Mouse (Mus musculus) testis, postnatal 14 days (tissue): ENCODE data around the gene Spg7.
"Not testable (repeated sequence)": the region's sequence is repeated elsewhere in the genome, so short reads cannot be mapped to it uniquely, and the experiment has no call there.

Experiments used
- DNase-seq: peaks from one replicate; pipeline ENCODE4 v3.0.0; 2021; ENCODE audit warnings: low spot score

Gene Spg7

DNA sequence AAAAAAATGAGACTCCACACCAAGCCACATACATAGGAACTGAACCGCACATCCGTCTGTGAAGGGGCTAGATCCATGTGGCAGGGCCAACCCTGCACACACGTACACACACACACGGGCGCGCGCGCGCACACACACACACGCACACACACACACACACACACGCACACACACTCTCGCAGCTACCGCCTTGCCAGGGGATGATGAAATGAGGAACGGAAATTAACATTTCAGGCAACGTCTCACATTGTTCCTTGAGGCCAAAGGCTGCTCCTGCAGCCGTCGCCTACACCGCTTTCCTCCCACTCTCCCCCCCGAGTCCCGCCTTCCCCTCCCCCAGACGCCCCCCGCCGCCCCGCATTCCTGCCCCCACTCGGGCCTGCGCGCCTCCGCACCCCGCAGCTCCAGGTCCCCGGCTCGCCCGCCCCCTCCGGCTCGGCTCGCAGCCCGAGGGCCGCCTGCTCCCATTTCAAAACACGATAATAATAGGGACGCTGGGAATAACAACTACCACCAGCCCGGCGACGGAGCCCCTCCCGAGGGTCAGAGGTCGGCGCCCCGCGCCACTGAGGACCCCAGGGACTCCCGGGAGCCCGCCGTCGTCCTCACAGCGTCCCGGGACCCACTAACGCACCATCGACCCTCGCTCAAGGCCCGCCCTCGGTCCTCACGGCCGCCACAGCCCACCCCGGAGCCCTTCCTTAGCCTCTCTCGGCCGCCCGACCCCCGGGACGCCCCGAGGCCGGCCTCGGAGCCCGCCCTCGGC lies 21.6 kb upstream of the Spg7 start:
- peak; percentile 71 for DNase-seq

DNA sequence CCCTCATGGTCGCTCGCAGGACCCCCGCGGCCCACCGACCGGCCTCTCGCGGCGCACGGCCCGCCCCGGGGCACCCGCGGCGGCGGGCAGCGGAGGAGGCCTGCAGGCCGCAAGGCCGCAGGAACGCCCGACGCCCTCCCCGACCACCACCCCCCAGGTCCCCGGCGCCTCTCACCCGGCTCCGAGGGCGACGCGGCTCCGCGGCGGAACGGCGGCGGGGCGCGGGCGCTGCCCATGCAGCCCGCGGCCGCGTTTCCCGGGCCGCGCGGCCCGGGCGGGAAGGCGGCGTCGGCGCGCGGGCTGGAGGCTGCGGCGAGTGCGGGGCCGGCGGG lies 21.0 kb upstream of the Spg7 start:
- DNase-seq = no peak

DNA sequence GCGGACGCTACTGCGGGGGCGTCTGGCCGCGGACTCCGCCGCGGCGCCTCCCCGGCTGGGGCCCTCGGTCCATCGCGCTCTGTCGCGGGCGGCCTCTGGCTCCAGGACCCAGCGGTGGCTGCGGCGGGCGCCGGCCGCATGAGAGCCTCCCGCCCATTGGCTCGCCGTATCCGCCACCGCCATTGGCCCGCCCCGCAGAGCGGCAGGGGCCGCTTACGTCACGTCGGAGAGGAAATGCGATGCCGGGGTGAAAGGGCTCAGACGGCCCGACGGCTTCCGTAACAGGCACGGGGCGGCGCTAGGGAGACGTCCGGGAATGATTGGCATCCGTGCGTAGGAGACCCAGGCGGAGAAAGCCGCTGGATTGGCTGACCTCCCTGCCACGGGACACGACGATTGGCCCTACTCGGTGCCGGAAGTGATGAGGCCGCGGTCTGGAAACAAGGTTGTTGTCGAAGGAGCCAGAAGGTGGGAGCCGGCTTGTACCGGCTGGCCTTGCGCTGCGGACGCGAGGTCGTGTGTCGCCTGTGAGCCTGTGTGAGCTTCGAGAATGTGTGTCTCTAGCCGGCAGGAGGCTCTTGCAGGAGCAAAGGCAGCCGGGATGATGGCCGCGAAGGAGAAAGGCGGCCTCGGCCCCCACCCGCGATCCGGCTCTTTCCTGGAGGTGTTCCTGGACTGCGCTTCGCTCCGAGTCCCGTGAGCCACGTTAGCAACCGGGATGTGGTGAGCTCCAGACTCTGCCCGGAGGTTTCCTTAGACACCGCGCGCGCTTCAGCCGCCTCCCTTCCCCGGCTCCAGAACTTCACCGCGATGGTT lies 20.4 kb upstream of the Spg7 start, which contains the start of gene Ankrd11:
Ankrd11 (minus strand) TSS at position 120 of the 816 bp plus-strand sequence.
- peak; percentile 100 for DNase-seq

DNA sequence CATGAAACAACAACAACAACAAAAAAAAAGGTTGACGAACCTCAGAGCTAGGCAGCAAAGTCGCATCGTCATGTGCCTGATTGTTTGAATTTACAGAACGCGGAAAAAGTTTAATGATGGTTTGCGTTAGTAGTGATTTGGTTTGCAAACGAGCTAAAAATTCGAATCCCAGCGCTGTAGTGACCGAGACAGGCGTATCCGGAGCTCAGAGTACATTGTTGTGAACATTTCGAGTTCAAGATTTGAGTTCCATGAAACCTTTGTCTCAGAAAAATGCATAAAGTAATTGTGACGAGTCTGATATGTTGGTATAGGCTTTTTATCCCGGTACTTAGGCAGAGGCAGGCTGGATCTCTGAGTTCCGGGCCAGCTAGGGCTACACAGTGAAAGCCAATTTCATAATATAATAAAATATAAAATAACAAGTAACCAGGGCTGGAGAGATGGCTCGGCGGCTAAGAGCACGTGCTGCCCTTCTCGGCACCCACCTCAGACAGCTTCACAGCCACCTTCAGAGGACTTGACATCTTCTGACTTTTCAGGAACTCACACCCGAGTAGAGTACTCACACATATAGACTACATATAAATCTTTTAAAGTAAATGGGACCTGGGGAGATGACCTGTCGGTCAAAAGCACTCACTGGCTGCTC lies 19.6 kb upstream of the Spg7 start:
- no peak for DNase-seq

DNA sequence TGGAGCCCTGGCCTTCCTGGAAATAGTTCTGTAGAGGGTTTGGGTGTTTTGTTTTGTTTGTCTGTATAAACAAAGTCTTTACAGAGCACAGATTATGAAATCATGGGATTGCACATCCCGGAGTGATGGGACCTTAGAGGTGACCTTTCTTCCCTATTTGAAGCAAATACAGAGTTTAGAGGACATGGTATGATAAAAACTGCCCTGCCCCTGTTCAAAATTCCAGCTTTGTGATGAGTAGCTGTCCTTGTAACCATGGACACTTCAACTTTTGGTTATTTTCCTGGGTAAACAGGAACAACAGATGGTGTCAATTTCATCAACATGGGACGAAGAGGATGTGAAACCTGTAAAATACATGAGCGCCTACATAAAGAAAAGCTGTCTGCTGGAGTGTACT lies 18.8 kb upstream of the Spg7 start:
- no peak for DNase-seq

DNA sequence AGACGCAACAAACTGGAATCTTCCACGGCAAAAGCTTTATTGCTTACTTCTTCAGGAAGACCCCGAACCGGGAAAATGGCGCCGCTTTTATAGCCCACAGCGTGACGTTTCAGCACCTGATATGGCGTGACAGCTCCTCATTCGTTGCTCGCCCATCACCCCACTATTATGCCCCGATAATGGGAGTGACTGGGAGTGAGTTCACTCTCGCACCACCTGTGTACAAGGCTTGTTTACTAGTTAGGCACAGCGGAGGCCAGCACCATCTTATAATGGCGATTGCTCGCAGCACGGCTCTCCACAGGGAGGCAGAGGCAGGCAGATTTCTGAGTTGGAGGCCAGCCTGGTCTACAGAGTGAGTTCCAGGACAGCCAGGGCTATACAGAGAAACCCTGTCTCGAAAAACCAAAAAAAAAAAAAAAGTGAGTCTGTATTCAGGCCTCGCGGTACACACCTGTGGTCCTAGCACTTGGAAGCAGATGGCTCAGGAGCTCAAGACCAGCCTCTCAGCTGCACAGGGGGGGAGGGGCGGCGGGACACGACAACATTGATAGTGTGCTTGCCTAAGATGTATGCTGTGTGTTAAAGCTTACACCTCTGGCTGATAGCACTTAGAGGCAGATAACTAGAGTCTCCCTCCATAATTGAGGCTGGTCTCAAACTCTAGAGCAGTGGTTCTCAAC lies 17.9 kb upstream of the Spg7 start:
- not testable (repeated sequence) for DNase-seq

DNA sequence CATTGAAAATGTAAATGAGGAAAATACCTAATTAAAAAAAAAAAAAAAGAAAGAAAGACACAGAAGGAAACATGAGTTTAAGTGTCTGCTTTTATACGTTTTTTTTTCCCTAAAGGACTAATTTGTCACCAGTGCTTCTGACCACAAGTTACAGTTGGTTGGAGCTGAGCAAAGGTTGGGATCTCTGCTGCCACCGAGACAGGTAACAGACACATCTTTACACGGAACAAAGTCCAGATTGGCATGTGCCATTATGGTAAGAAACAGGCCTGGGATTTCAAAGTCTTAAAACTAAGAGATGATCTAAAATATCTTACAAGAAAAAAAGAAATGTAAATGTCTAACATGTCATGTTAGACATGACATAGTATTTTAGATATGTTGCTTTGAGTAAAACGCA lies 16.0 kb upstream of the Spg7 start:
- no peak for DNase-seq

DNA sequence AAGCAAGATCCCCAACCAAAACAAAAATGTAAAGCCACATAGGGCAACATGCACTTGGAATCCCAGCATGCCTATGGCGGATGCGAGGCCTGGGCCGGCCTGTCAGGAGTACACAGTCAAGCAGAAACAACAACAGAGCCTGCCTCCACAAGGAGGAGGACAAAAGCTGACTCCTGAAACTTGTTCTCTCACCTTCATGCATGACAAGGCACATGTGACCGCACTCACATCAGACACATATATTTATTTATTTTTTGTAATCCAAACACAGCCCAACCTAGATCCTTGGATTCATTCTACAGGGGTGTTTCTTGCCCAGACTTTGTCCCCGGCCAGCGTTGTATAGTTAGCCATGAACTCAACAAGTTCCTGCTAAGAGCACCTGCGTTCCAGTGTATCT lies 14.9 kb upstream of the Spg7 start:
- DNase-seq = no peak

DNA sequence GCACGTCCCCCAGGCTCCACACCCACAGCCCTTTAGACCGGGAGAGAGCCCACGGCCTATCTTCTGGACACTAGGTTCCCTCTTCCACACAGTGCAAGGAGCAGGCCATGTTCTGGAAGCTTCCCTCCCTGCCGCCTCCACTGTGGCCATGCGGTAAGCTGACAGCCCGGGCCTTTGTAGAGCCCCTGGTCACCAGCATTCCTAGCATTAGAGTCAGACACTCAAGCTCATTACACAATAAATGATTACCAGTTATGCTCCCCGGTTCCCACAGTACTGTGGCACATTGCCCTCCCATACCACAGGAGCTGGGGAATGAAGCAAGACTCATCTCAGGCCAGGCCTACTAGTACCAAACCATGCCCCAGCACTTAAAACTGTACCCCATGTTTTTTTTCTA lies 14.3 kb upstream of the Spg7 start:
- no peak for DNase-seq

DNA sequence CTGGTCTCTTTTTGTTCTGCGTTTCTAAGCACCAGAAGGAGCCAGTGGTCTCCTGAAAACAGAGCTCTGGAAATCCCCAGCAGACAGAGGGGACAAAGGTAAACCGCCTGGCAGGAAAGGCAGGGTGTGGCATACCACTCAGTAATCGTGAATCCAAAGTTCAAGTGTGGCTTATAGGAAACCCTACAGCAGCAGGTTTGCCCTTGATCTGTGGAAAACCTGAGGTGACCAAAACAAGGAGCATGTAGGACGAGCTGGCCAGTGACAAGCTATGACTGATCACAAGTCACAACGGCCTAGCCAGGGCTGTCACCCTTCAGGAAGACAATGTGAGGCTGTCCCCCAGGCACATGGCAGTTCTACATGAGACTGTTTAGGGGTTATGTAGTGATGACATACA lies 11.3 kb upstream of the Spg7 start:
- DNase-seq = no peak

DNA sequence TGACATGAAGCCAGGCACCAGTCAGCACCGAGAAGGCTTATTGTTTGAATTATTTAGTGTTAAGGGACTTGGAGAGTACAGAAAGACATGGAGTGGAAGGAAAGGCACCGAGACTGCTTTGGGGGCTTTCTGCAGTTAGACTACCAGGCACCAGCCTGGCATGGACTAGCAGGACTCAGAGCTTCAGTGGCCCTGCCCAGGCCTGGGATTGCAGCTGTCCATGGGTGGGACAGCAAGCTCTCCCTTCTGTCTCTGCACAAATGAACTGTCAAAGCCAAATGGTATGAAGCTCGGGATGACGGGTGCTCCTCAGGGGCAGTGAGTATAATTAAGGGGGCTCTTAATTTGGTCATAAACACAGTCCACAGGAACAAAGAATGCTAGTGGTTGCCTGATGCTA lies 1.3 kb downstream of the Spg7 start:
- no peak for DNase-seq

DNA sequence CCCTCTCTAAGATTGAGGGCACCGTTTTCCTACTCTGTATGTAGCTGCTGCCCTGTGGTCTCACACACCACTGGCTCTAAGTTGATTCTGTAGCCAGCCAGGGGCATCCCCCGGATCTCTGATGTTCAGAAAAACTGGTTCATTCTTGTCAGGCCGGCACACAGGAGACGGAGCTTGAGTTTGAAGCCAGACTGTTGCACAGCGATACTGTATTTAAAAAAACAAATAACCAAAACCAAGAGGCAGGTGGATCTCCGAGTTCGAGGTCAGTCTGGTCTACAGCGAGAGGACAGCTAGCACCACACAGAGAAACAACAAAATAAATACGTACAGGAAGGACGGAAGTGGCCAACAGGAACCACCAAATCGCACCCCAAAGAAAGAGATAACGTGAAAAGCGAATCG lies 2.1 kb downstream of the Spg7 start:
- no peak for DNase-seq

DNA sequence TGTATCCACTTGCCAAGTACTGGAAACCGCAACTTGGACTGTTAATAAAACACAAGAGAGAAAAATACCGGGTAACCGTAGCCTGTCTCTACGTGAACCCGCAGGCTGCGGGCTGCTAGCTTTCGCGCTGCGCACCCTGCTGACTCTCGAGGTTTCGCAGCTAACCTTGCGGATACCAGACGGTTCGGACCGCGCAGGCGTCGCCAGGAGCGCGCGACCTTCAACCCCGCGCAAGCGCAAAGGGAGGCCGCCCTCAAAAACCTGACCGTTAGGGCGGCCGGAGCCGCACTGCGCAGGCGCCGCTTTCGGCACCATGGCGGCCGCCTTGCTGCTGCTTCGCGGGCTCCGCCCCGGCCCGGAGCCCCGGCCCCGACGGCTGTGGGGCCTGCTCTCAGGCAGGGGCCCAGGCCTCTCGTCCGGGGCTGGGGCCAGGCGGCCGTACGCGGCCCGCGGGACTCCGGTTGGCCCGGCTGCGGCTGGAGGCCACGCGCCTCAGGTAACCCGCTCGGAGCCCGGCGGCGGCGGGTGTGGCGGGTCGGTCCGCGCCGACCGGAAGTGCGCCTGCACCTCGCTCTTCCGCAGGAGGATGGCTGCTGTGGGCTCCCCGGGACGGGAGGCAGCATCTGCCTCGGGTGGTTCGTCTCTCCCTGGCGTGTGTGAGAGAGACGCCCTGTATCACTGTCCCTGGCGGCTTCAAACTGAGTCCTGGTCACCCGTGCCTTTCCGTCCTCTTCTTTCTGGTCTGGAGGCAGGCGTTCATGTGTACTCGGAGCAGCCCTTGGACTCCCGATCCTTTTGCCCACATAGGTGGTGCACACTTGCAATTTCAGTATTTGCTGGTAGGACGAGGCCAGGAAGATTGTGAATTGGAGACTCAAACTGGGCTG lies 2.7 kb downstream of the Spg7 start:
- peak; percentile 95 for DNase-seq

DNA sequence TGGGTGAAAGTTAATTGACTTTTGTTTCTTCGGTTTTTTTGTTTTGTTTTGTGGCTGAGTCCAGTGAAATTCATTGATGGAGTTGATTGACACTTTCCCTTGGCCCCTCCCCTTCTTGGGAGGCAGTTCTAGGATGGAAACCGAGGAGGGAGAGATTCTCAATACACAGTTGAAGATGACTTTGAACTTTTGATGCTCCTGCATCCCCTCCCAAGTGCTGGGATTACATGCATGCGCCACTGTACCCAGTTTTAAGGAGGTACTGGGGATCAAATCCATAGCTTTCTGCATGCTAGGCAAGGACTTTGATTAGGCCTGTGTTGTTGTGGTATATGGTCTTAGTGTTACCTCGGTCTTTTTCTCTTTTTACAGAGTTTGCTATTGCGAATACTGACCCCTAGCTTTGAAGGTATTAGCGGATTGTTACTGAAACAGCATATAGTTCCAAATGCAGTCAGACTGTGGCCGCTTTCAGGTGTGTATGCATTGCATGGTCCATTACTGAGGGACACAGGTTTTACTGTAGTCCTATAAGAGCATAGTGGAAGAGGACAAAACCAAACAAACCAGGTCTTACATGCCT lies 3.5 kb downstream of the Spg7 start:
- no peak for DNase-seq

DNA sequence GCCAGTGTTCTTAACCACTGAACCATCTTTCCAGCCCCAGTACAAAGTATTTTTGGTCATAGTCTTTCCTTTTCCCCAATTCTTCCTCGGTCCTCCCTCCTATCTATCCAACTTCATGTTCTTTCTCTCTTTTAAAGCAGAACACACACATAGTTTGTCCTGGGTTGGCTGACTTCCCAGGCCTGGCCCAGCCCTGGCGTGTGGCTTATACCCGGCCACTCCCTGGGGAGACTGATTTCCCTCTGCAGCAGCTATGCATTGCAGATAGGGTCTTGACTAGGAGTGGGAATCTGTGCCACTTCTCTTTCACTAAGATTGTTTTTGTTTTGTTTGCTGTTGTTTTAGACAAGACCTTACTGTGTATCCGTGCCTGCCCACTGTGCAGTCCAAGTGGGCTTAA lies 8.4 kb downstream of the Spg7 start:
- DNase-seq = no peak

DNA sequence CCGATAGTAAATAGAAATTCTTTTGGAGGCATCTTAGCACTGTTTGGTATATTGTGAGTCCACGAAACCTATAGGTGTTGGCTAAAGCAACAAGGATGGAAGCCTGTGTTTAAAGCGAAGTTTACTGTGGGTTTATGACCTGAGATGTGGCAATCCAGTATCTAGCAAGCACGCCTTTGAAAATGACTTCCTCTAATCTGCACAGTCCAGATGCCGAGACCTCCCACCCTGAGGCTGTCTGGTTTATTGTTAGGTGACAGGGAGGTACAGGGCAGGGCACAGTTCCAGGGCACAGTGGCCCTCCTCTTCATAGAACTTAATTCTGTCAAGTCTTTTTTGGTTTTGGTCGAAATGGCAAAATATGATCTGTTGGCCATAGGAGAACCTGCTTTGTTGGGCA lies 14.5 kb downstream of the Spg7 start:
- DNase-seq = no peak

DNA sequence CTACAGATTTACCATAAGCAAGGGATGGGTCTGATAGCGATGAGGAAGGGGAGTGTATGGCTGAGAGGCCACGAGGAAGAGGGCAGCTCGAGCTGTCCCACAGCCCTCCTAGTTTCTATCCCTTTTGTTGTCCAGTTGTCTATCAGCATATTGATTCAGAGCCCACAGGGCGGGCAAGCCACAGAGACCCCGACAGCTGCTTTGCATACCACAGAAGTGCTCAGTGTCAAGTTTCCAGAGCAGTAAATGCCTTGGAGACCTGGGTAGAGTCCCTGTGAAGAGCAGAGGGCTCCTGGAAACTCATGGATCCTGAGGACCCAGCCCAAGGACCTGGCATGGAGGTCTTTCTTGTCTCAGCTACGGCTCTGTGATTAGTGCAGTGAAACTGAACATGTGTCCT lies 20.3 kb downstream of the Spg7 start:
- DNase-seq = no peak

DNA sequence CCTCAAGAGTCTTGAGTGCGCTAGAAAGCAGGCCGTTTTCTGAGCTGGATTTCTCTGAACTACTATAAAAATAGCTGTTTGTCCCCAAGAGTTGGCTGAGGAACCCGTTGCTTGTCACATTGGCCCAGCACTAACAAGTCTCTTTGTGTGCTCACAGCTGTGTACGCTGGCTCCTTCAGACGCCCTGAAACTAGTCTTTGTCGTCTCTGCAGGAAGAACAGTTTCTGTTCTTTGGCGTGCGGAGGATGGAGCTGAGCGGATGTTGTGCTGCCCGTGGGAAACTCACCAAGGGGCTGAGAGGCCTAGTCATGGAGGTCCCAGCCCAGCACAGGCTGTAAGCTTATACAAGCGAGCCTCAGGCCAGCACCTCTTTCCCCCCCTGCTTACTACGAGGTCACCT lies 20.9 kb downstream of the Spg7 start:
- DNase-seq = no peak

DNA sequence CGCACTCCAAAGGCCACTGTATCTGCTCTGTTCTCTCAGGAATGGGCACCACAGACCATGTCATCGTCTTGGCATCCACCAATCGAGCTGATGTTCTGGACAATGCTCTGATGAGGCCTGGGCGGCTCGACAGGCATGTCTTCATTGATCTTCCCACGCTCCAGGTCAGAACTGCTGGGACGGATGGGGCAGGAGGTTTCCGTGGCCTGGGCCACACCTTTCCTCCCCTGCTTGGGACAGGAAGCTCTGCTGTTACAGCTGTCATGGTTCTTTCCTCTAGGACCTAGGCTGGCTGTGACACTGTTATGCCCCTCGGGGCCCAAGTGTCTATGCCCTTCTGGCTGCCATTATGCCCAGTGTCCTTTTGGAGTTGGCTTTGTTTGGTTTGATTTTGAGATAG lies 24.5 kb downstream of the Spg7 start:
- DNase-seq = no peak

DNA sequence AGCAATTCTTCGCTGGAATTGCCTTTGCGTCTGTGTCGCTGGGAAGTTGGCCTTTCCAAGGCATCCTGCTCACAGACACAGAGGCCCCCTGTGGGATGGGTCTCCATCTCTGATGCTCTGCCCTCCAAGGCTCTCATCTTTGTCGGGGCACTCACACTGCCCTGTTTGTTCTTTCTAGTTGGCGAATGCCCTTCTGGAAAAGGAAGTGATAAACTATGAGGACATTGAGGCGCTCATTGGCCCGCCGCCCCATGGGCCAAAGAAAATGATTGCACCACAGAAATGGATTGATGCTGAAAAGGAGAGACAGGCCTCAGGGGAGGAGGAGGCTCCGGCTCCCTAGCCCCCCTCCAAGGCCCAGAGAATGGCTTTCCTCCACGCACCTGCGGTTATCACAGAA lies 34.5 kb downstream of the Spg7 start:
- DNase-seq = no peak
